Mouse (Mus musculus): Measurements from ENCODE around the gene Scp2. TPM values are rescaled to one million over a fixed set of nuclear protein-coding genes. Genes with fewer than 3 reads are reported as not detected.
A peak's percentile ranks its signal among the peaks of the same experiment; 100 is the strongest.

Gene Scp2
- polyA plus RNA-seq, 1 experiment from 2014 or later = 239 TPM

GRCm38 (mm10) chr4:108070286-108070685 is 74.5 kb downstream of the Scp2 start:
- DNase-seq (no peak), ATAC-seq (ENCODE audit: insufficient read depth) (no peak)
- TF ChIP-seq CTCF (IDR thresholded peaks at IDR 0.05; ENCODE audit: low read depth) = no peak
- no peaks in the 10 kb centered on the region for H3K27me3 ChIP-seq (ENCODE audit: insufficient read depth, low read length)
- no peak overlapping the region for H3K27ac ChIP-seq (ENCODE audit: low read depth)
- H3K4me2 ChIP-seq = peak overlapping the region; percentile 77
- H3K4me3 ChIP-seq (ENCODE audit: low read depth, low read length) = peak overlapping the region; percentile 55
- WGBS = 50% methylated on average over 4 of the region's 4 CpGs
- H3K36me3 ChIP-seq (ENCODE audit: insufficient read depth) = peaks cover 18% of the 10 kb centered on the region
- no peaks in the 10 kb centered on the region for H3K9me3 ChIP-seq (ENCODE audit: low read depth, low read length)
- peaks cover 7% of the 10 kb centered on the region; the same call in 1 of the 2 replicates for H3K4me1 ChIP-seq (ENCODE audit: insufficient read depth)
- peak overlapping the region; percentile 55 for H3K9ac ChIP-seq

GRCm38 (mm10) chr4:108068081-108068480 is 76.7 kb downstream of the Scp2 start:
- no peak overlapping the region for H3K27ac ChIP-seq (ENCODE audit: low read depth)
- no peak overlapping the region for H3K4me2 ChIP-seq
- 82% methylated on average over 2 of the region's 2 CpGs for WGBS
- TF ChIP-seq CTCF (IDR thresholded peaks at IDR 0.05; ENCODE audit: low read depth) = no peak
- H3K4me3 ChIP-seq (ENCODE audit: low read depth, low read length) = no peak overlapping the region
- no peaks in the 10 kb centered on the region for H3K9me3 ChIP-seq (ENCODE audit: low read depth, low read length)
- no peak for DNase-seq
- peaks cover 28% of the 10 kb centered on the region for H3K36me3 ChIP-seq (ENCODE audit: insufficient read depth)
- H3K27me3 ChIP-seq (ENCODE audit: insufficient read depth, low read length) = no peaks in the 10 kb centered on the region
- no peaks in the 10 kb centered on the region for H3K4me1 ChIP-seq (ENCODE audit: insufficient read depth)
- ATAC-seq (ENCODE audit: insufficient read depth) = no peak
- H3K9ac ChIP-seq = no peak overlapping the region

GRCm38 (mm10) chr4:108067261-108067660 is 77.5 kb downstream of the Scp2 start:
- H3K9ac ChIP-seq = no peak overlapping the region
- 87% methylated on average over 7 of the region's 7 CpGs for WGBS
- DNase-seq = no peak
- no peak for TF ChIP-seq CTCF (IDR thresholded peaks at IDR 0.05; ENCODE audit: low read depth)
- H3K9me3 ChIP-seq (ENCODE audit: low read depth, low read length) = no peaks in the 10 kb centered on the region
- H3K36me3 ChIP-seq (ENCODE audit: insufficient read depth) = peaks cover 36% of the 10 kb centered on the region
- no peak overlapping the region for H3K27ac ChIP-seq (ENCODE audit: low read depth)
- no peak overlapping the region for H3K4me2 ChIP-seq
- no peak for ATAC-seq (ENCODE audit: insufficient read depth)
- no peaks in the 10 kb centered on the region for H3K27me3 ChIP-seq (ENCODE audit: insufficient read depth, low read length)
- no peak overlapping the region for H3K4me3 ChIP-seq (ENCODE audit: low read depth, low read length)
- no peaks in the 10 kb centered on the region for H3K4me1 ChIP-seq (ENCODE audit: insufficient read depth)

GRCm38 (mm10) chr4:108066569-108066968 is 78.2 kb downstream of the Scp2 start:
- DNase-seq = no peak
- ATAC-seq (ENCODE audit: insufficient read depth) = no peak
- H3K36me3 ChIP-seq (ENCODE audit: insufficient read depth) = peaks cover 41% of the 10 kb centered on the region
- no peak overlapping the region for H3K27ac ChIP-seq (ENCODE audit: low read depth)
- H3K4me1 ChIP-seq (ENCODE audit: insufficient read depth) = no peaks in the 10 kb centered on the region
- H3K4me3 ChIP-seq (ENCODE audit: low read depth, low read length) = no peak overlapping the region
- no peak overlapping the region for H3K9ac ChIP-seq
- H3K27me3 ChIP-seq (ENCODE audit: insufficient read depth, low read length) = no peaks in the 10 kb centered on the region
- WGBS = 65% methylated on average over 4 of the region's 4 CpGs
- H3K9me3 ChIP-seq (ENCODE audit: low read depth, low read length) = no peaks in the 10 kb centered on the region
- no peak overlapping the region for H3K4me2 ChIP-seq
- no peak for TF ChIP-seq CTCF (IDR thresholded peaks at IDR 0.05; ENCODE audit: low read depth)

- no peak for DNase-seq
- peaks cover 49% of the 10 kb centered on the region for H3K36me3 ChIP-seq (ENCODE audit: insufficient read depth)
- WGBS = 50% methylated on average over 2 of the region's 2 CpGs
Measured at GRCm38 (mm10) chr4:108065176-108065844, 79.5 kb downstream of the Scp2 start.

GRCm38 (mm10) chr4:108063616-108064015 is 81.2 kb downstream of the Scp2 start:
- no peak overlapping the region for H3K27ac ChIP-seq (ENCODE audit: low read depth)
- no peak for ATAC-seq (ENCODE audit: insufficient read depth)
- WGBS = 64% methylated on average over 6 of the region's 6 CpGs

More at GRCm38 (mm10) chr4:108065176-108065844, 79.5 kb downstream of the Scp2 start:
- Histone ChIP-seq H3K4me3 (ENCODE audit: low read depth, low read length) (no peak overlapping the region), H3K9me3 (ENCODE audit: low read depth, low read length) (no peaks in the 10 kb centered on the region), H3K9ac (no peak overlapping the region), H3K4me2 (no peak overlapping the region), H3K27me3 (ENCODE audit: insufficient read depth, low read length) (no peaks in the 10 kb centered on the region), H3K27ac (ENCODE audit: low read depth) (no peak overlapping the region), H3K4me1 (ENCODE audit: insufficient read depth) (no peaks in the 10 kb centered on the region)
- no peak for ATAC-seq (ENCODE audit: insufficient read depth)
- TF ChIP-seq CTCF (IDR thresholded peaks at IDR 0.05; ENCODE audit: low read depth) = no peak

GRCm38 (mm10) chr4:108062524-108062923 is 82.3 kb downstream of the Scp2 start:
- Histone ChIP-seq H3K4me3 (ENCODE audit: low read depth, low read length) (no peak overlapping the region), H3K27me3 (ENCODE audit: insufficient read depth, low read length) (no peaks in the 10 kb centered on the region), H3K4me1 (ENCODE audit: insufficient read depth) (no peaks in the 10 kb centered on the region), H3K36me3 (ENCODE audit: insufficient read depth) (peaks cover 63% of the 10 kb centered on the region), H3K4me2 (no peak overlapping the region), H3K9ac (no peak overlapping the region), H3K27ac (ENCODE audit: low read depth) (no peak overlapping the region), H3K9me3 (ENCODE audit: low read depth, low read length) (no peaks in the 10 kb centered on the region)
- 92% methylated on average over 5 of the region's 5 CpGs for whole genome bisulfite sequencing
- DNase-seq (no peak), ATAC-seq (ENCODE audit: insufficient read depth) (no peak)
- TF ChIP-seq CTCF (IDR thresholded peaks at IDR 0.05; ENCODE audit: low read depth) = no peak

More at GRCm38 (mm10) chr4:108063616-108064015, 81.2 kb downstream of the Scp2 start:
- TF ChIP-seq CTCF (IDR thresholded peaks at IDR 0.05; ENCODE audit: low read depth) = no peak
- H3K4me3 ChIP-seq (ENCODE audit: low read depth, low read length) = no peak overlapping the region
- H3K4me2 ChIP-seq = no peak overlapping the region
- H3K27me3 ChIP-seq (ENCODE audit: insufficient read depth, low read length) = no peaks in the 10 kb centered on the region
- no peaks in the 10 kb centered on the region for H3K4me1 ChIP-seq (ENCODE audit: insufficient read depth)
- no peak for DNase-seq
- peaks cover 64% of the 10 kb centered on the region for H3K36me3 ChIP-seq (ENCODE audit: insufficient read depth)
- H3K9ac ChIP-seq = no peak overlapping the region
- no peaks in the 10 kb centered on the region for H3K9me3 ChIP-seq (ENCODE audit: low read depth, low read length)
